Mouse (Mus musculus): ENCODE data around the gene Ctnnd1.

GRCm38 (mm10) chr2:84688080-84688844 lies 37.7 kb upstream of the Ctnnd1 start:
- TF ChIP-seq CTCF (IDR thresholded peaks at IDR 0.05; ENCODE audit: insufficient read depth, low read depth, low read length) (no peak), POLR2A (IDR thresholded peaks at IDR 0.05; ENCODE audit: insufficient read depth, low read depth, low read length) (no peak)
